Mouse (Mus musculus) brain, adult 2 months (tissue): ENCODE data around the gene Vamp8.

ENCODE experiments used
- DNase-seq: peaks from one replicate; pipeline ENCODE4 v3.0.0; 2011; ENCODE audit warnings: low read depth, low spot score

Gene Vamp8

DNA sequence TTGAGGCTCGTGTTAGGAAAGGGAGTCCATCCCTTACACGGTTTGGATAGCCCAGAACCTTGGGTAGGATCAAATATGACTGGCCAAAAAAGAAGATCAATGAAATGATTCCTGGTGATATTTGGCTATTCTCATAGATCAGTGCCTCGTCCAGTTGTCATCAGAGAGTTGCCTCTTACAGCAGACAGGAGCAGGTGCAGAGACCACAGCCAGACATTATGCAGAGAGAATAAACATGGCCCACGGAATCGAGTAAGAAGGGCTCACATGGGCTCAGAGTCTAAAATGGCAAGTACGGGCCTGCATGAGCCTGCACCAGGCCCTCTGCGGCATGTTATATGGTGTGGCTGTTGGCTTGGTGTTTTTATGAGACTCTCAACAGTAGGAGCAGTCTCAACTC, 14.9 kb upstream of the Vamp8 start:
- DNase-seq: no peak

GRCm38 (mm10) chr6:72401875-72402274, 11.4 kb upstream of the Vamp8 start:
- DNase-seq: peak; percentile 77

DNA sequence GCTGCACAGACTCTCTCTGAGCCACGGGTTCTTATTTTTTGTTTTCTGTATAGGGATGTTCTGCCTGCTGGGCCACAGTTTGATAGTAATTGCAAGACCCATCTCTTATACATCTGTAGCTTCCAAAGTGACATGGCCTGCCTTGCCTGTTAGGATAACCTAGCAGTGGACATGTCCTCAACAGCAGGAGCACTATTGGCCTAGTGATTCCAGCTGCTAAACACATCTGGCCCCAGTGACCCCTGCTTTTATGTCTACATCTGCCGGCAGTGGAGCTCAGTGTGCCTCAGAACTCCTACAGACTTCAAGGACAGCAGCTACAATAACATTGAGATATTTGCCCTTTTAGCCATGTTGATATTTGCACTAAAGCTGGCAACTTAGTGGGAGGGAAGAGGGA, 9.5 kb upstream of the Vamp8 start:
- no peak for DNase-seq

GRCm38 (mm10) chr6:72396837-72397251, 6.3 kb upstream of the Vamp8 start:
- no peak for DNase-seq

DNA sequence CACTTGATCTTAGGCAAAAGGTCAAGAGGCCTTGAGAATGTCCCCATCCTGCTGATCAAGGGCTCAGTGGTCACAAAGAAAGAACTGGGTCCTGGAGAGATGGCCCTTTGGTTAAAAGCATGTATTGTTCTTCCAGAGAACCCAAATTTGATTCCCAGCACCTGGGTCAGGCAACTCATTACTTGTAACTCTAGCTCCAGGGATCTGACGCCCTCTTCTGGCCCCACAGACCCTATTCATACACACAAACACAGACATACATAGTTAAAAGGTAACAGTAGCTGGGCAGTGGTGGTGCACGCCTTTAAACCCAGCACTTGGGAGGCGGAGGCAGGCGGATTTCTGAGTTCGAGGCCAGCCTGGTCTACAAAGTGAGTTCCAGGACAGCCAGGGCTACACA, 1.8 kb upstream of the Vamp8 start:
- no peak for DNase-seq

- no peak for DNase-seq
These were observed 455 bp upstream of the Vamp8 start for GRCm38 (mm10) chr6:72390795-72391521.

GRCm38 (mm10) chr6:72389471-72389940, 997 bp downstream of the Vamp8 start:
- no peak for DNase-seq

- DNase-seq: no peak
These were observed 1.6 kb downstream of the Vamp8 start for GRCm38 (mm10) chr6:72388791-72389329.

DNA sequence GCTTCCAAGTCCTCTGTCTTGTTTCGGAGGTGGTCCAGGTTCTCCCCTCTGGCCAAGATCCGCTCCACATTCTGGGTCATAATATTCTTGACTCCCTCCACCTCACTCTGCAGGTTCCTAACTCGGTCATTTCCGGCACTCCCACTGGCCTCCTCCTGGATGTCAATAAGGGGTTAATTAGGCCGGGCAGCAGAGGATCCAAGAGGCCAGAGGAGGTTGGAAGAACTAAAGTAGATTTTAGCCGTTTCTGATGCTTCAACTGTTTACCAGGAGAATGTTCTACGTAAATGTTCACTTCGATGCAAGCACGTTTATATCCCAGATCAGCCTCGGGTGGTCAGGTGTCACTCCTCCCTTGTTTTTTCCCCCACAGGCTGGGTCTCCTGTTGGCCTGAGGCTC, 2.2 kb downstream of the Vamp8 start:
- no peak for DNase-seq

- no peak for DNase-seq
These were observed 2.7 kb downstream of the Vamp8 start for GRCm38 (mm10) chr6:72387816-72388215.

DNA sequence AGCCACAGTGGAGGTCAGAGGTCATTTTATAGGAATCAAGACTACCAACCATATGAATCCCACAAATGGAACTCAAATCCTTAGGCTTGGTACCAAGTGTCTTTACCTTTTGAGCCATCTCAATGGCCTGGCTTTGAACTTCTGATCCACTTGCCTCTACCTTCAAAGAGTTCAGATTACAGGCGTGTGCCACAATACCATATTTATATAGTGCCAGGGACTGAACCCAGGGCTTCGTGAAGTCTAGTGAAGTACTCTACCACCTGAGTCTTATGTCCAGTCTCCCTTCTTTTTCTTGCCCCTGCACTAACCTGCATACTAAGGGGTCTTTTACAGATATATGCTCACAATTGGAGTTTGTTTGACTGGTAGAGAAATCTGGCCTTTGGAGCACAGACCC, 3.9 kb downstream of the Vamp8 start:
- DNase-seq: no peak

- DNase-seq: no peak
These were observed 5.2 kb downstream of the Vamp8 start for GRCm38 (mm10) chr6:72385258-72385657.

- no peak for DNase-seq
These were observed 6.6 kb downstream of the Vamp8 start for GRCm38 (mm10) chr6:72383952-72384351.

DNA sequence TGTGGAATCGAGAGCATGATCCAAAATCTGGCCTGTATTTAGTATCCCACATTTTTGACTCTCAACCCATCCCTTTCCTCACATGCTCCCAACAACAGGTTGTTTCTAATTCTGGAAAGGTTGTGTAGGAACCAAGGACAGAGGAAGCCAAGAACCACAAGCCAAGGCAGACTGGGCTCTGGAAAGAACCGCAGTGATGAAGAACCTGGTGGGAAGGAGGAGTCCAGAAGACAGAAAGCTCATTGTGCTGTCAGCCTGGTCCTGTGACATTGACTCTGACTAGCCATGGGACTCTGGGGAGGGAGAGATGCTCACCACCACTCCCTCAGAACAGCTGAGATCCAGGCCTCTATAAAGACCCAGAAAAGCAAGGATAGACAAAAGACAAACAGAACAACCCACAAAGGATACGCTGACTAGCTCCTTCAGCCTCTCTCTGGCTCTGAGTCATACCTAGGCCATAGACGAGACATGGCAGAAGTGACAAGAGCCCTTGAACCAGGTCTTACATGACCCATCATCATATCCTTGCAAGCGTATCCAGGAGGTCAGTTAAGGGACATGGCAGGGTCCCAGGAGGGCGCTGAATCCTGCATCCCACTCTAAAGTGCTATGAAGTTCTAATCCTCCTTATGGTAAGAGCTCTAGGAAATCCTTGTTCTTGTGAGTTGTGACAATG, 7.2 kb downstream of the Vamp8 start:
- peak; percentile 53 for DNase-seq

DNA sequence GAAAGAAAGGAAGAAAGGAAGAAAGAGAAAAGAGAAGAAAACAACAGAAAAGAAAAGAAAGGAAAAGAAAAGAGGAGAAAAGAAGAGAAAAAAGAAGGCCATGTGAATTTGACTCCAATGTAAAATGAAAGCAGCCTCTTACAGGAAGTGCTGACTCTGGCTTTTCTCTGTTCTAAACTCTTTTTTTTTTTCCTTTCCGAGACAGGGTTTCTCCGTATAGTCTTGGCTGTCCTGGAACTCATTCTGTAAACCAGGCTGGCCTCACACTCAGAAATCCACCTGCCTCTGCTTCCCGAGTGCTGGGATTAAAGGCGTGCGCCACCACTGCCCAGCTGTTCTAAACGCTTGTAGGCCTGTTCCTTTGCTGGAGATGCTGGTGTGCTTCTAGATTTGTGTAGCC, 8.0 kb downstream of the Vamp8 start:
- no peak for DNase-seq

- peak; percentile 51 for DNase-seq
These were observed 10.3 kb downstream of the Vamp8 start, which contains the start of gene Vamp5 for GRCm38 (mm10) chr6:72380131-72380770. TSS of gene Vamp5 (minus strand) at chr6:72380468.

- DNase-seq: no peak
These were observed 10.9 kb downstream of the Vamp8 start for GRCm38 (mm10) chr6:72379377-72380130.

- DNase-seq: no peak
These were observed 11.8 kb downstream of the Vamp8 start for GRCm38 (mm10) chr6:72378510-72379234.

GRCm38 (mm10) chr6:72374820-72375563, 15.5 kb downstream of the Vamp8 start:
- no peak for DNase-seq

GRCm38 (mm10) chr6:72374206-72374605, 16.3 kb downstream of the Vamp8 start:
- no peak for DNase-seq
